Mouse (Mus musculus) thymus, postnatal 4 days (tissue): ENCODE results near the gene Huwe1.

ENCODE experiments used
- DNase-seq: peaks from one replicate; pipeline ENCODE4 v3.0.0; 2021

Huwe1 gene

DNA sequence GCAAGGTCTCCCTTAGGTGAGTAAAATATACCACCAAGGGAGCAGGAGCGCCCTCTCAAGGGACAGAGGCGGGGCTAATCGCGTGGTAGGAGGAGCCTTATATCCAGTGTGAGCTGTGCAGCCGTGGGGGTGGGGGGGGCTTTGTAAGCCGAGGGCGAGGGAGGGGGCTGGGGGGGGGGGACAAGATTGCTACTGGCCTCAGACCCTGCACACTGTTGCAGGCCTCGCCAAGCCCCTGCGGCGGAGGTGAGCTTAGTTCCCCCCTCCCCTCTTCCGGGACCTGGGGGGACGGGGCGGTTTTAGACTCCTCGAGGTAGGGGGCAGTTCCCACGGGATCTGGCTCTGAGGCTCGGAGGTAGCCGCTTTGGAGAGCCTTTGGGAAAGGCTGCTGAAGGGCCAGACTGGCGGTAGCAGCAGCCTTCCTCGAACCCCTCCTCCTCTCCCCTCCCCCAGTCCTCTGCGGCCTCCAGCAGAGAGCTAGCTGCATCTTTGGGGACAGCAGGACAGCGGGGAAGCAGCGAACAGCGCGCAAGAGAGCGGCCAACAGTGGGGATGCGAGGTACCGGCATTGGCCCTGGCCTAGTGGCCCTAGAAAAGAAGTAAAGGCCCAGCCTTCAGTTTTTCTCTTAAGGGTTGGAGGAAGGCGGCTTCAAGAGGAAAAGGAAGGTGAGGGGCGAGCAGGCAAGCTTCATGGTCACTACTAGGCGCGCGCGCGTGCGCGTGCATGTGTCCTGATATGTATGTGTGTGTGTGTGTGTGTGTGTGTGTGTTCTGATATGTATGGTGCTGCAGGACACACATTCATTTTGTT lies at the start of gene Huwe1:
Gene Huwe1 (plus strand): TSS at position 107 of the 811 bp plus-strand sequence.
- peak; percentile 78 for DNase-seq

- no peak for DNase-seq
These were observed 20.3 kb upstream of the Huwe1 start for GRCm38 (mm10) chrX:151780348-151780747.

DNA sequence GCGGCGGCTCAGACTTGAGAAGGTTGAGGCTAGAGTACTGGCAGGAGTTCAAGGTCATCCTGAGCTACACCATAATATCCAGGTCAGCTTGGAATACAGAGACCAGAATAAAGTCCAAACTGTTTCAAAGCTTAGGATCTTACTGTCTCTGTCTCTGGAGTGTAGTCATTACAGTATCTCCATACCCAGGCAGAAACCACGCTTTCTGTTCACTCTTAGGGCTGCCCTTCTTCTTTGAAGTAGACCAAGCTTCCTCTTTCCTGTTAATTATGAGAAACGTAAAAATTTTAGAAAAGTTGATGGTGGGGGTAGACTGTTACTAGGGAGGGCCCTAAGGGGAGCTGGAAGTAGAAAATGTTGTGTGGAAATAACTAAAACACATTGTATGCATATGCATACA lies 17.7 kb upstream of the Huwe1 start:
- no peak for DNase-seq

DNA sequence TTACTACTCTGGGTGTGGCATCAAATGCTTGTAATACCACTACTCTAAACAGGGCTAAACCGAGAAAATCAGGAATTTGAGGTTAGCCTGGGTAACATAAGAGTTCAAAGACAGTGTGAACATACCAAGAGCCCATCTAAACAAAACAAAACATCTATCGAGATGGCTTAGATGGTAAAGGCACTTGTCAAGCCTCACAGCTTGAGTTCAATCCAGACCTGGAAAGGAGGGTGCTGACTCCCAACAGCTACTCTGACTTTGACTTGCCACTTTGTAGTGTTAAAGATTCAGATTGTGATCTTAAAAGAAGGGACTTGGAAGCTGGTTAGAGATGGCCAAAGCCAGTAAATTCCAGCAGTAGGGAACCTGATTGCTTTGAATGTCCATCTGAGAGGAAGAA lies 7.8 kb upstream of the Huwe1 start:
- DNase-seq = no peak

DNA sequence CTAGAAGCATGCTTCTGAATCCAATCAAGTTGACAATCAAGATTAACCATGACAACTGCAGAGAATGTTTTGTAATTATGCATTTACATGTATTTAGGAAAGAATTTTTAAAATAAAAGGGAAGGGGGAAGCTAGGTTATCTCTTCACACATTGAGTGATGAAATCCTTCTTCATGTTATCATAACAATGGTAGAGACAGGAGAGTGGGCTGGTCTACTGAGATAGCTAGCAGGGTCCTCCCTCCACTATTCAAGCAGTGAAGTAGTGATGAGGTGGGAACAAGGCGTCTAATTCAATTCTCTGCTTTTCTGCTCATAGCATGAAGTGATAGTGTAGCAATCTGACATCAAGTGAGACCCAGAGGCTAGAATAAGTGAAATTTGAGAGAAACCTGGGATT lies 2.6 kb upstream of the Huwe1 start:
- no peak for DNase-seq

GRCm38 (mm10) chrX:151802328-151802955 lies 1.8 kb downstream of the Huwe1 start:
- DNase-seq = peak; percentile 6

DNA sequence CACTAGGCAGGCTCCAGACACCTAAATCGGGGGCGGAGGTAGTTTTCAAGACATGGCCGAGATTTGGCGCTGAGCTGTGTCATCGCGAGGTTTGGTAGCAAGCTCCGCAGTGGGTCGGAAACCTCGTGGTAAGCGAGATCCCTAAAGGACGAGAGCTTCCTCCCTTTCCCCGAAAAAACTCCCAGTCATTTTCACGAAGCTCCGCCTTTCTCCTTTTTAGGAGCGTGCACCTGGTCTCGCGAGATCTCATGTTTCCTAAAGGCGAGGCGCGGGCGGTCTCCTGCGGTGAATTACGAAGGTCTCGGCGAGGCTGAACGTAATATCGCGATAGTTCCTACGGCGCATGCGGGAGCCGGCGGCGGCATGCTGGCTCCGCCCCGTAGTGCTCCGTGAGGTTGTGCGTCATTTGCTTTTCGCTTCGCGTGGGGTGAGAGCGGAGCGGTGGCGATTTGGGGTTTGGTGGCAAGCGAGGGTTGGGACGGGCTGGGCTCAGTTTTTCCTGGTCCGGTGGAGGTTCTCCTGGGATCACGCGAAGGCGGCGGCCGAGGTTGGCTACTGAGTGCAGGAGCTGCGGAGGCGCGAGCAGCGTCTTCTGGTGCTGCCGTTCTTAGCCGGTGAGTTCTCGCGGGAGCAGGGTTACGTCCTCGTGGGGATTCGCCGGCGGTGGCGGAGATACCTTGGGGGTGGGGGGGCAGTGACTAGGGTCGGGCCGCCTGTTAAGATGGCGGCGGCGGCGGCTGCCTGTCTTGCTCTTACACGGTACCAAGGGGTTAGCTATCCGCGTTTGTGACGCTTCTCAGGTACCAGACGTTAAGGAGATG lies 2.6 kb downstream of the Huwe1 start:
- DNase-seq = peak; percentile 90

DNA sequence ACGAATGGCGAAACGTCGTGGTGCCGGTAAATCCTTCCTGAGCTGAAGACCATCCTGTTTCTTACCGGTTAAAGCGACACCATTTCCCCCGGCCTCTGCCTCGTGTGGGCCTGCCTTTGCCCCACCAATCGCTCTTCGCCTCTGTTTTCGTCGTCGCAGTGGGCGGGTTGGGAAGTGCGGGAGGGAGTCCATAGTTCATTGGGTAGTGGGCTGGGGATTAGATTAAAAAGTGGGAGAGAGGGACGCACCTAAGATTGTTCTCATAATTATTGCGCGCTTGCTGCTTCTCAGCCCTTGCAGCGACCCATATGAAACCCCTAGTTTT lies 3.1 kb downstream of the Huwe1 start:
- no peak for DNase-seq

- peak; percentile 20 for DNase-seq
These were observed 3.8 kb downstream of the Huwe1 start for GRCm38 (mm10) chrX:151804388-151804787.

DNA sequence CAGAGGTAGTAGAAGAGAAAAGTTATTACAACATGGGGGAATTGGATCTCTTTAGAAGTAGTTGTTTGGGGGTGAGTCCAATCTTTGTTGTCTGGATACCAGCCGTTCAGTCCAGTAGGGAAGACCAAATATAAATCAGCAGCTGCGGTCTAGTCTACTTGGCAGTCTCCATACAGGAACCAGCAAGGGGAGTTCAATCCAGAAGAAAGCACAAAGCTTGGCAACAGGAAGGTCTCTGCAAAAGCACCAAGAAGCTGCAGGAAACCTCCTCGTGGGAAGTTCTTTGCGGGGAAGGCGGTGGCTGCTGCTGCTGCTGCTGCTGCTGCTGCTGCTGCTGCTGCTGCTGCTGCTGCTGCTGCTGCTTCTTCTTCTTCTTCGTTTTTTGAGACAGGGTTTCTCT lies 10.9 kb downstream of the Huwe1 start:
- no peak for DNase-seq

- no peak for DNase-seq
These were observed 13.0 kb downstream of the Huwe1 start for GRCm38 (mm10) chrX:151813656-151814055.

DNA sequence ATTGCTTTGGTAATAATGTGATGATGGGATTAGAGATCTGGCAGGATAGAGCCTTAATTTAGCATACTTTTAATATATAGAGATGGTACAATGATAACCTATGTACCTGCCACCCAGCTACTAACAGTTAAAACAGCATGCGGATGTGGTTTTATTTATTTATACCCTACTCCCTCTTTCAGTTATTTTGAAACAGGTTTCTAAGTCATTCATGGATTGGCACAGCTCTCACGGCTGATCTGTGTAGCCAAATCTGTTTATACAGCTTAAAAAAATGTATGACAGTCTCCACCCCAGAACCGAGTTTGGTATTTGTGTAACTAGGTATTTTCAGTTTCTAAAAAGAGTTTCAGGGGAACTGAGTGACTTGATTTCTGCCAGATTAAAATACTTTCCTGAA lies 17.1 kb downstream of the Huwe1 start:
- DNase-seq = no peak

GRCm38 (mm10) chrX:151828971-151829370 lies 28.4 kb downstream of the Huwe1 start:
- no peak for DNase-seq

DNA sequence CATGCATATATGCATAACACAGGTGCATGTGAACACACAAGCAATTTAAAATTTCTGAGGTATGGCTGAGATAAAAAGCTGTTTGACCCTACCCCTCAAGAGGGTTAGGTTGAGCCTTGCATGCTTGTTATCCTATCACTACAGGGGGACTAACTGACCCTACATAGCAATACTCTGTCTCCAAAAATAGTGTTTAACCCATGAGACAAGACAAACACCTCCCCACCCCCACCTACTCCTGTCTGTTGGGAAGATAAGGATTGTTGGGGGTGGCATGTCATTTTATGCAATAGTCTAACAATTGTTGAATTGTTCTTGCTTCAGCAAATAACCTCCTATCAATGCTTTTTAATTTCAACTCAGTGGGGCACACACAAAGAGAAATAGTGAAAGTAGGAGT lies 30.7 kb downstream of the Huwe1 start:
- no peak for DNase-seq

DNA sequence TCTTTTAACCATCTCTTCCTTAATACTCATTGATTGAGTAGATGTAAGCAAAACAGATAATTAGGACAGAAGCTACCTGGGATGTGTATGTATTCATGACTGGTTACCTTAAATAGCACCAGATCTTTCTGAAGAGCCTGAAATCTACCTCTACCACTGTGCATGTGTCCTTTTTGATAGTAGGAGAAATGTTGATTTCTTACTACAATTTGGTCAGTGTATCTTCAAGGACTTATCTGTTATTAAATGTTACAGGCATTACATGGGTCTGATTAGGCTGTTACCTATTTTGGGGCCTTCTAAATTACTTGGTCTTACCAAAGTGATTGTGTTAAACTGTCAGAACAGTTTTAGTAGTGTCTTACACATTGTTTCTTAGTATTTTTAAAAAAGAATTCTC lies 32.4 kb downstream of the Huwe1 start:
- no peak for DNase-seq

GRCm38 (mm10) chrX:151859436-151859835 lies 58.8 kb downstream of the Huwe1 start:
- DNase-seq = no peak

DNA sequence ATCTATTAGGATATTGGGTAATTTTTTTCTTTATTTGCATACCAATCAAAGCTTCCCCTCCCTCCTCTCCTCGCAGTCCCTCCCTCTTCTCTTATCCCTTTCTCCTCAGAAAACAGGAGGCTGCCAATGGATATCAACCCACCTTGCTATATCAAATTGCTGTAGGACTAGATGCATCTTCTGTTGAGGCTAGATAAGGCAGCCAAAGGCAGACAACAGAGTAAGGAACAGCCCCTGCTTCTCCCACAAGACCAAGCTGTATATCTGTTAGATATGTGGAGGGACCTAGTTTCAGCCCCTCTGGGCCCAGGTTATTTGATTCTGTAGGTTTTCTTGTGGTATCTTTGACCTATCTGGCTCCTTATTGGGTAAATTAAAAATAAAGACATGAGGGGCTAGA lies 110.1 kb downstream of the Huwe1 start:
- DNase-seq = no peak

DNA sequence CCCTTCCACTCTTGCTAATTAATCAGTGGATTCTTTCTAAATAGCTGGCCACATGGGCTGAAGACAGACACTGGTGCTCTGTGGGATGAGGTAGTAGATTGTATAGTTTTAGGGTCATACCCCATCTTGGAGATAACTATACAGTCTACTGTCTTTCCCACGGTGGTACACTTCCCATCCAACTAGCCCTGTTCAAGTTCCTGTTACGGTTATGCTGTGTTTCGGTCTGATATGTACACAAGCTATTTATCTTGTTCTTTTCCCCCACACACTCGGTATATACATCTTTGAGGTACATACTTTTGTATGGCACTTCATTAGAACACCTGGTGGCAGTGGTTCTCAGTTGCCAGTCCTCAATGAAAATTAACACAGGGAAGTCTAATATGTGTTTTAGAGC lies 111.7 kb downstream of the Huwe1 start:
- DNase-seq = no peak

- DNase-seq = no peak
These were observed 128.8 kb downstream of the Huwe1 start for GRCm38 (mm10) chrX:151929390-151929789.

DNA sequence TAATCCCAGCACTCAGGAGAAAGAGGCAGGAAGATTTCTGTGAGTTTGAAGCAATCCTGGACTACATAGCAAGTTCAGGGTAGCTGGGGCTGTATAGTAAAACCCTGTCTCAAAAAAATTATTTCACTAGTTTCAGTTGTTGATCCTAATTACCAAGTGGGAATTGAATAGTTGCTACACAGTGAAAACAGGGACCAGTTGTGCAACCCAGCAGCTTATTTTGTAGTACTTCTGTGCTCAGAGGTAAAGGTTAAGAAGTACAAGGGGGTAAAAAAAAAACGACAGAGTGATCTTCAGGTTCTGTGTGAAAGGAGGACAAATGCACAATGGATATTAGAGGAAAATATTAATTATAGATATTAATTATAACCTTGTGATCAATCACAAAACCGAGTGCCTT lies 138.2 kb downstream of the Huwe1 start:
- no peak for DNase-seq

- peak; percentile 3 for DNase-seq
These were observed 146.4 kb downstream of the Huwe1 start for GRCm38 (mm10) chrX:151946986-151947385.

GRCm38 (mm10) chrX:151947781-151948180 lies 147.2 kb downstream of the Huwe1 start:
- DNase-seq = no peak

GRCm38 (mm10) chrX:151950231-151950630 lies 149.6 kb downstream of the Huwe1 start:
- DNase-seq = no peak

DNA sequence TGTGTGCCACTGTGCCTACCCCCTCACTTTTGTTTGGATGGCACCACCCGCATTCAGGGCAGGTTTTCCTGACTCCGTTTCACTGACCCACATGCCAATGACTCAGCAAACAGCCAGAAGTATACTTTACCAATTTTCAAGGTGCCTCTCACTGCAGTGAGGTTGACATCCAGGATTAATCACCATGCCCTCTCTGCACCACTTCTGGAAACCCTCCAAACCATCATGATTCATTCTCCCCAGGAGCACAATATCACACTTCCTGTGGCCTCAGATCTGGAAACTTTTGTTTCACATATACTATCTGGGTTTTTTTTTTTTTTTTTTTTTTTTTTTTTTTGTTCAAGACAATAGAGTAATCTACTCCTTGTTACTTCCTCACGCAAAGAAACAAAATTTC lies 150.6 kb downstream of the Huwe1 start:
- no peak for DNase-seq
